Mouse (Mus musculus) lung, embryonic 15.5 days (tissue): ENCODE measurements around the gene Adi1. TPM values are rescaled to one million over a fixed set of nuclear protein-coding genes. Genes with fewer than 3 reads are reported as not detected.

Experiments
- ATAC-seq: fragments of 200-750 bp; cut with Nextera tagmentation; 2 replicates; pipeline ENCODE4 v1.8.0; 2017; ENCODE audit warnings: moderate number of reproducible peaks, borderline replicate concordance; ENCODE audit not compliant: low FRiP score, low TSS enrichment; ENCODE audit errors: extremely low read depth
- H3K27ac ChIP-seq: fragments of 300-500 bp; sonication (generic); 2 replicates; pipeline ENCODE4 v1.5.1; 2015; ENCODE audit warnings: moderate library complexity, mild to moderate bottlenecking, inconsistent platforms
- H3K27me3 ChIP-seq: fragments of 300-500 bp; sonication (generic); 2 replicates; pipeline ENCODE4 v1.6.1; 2015; ENCODE audit warnings: inconsistent platforms
- H3K36me3 ChIP-seq: fragments of 300-500 bp; sonication (generic); 2 replicates; pipeline ENCODE4 v1.6.1; 2015; ENCODE audit warnings: inconsistent platforms
- H3K4me1 ChIP-seq: fragments of 300-500 bp; sonication (generic); 2 replicates; pipeline ENCODE4 v1.6.1; 2015; ENCODE audit warnings: inconsistent platforms
- H3K4me2 ChIP-seq: fragments of 300-500 bp; sonication (generic); 2 replicates; pipeline ENCODE4 v1.6.1; 2015; ENCODE audit warnings: inconsistent platforms, mild to moderate bottlenecking, moderate library complexity
- H3K4me3 ChIP-seq: fragments of 300-500 bp; sonication (generic); 2 replicates; pipeline ENCODE4 v1.5.1; 2015; ENCODE audit warnings: mild to moderate bottlenecking, inconsistent platforms
- H3K9ac ChIP-seq: fragments of 300-500 bp; sonication (generic); 2 replicates; pipeline ENCODE4 v1.6.1; 2015; ENCODE audit warnings: inconsistent platforms
- H3K9me3 ChIP-seq: fragments of 300-500 bp; sonication (generic); 2 replicates; pipeline ENCODE4 v1.6.1; 2016; ENCODE audit warnings: inconsistent platforms
- WGBS: fragments of 180-500 bp; shearing (Covaris S2); methylation state at CpG from one replicate; pipeline ENCODE4 v1.1.7; 2015; 5-methylcytosine and 5-hydroxymethylcytosine counted together
- polyA plus RNA-seq: library from polyadenylated mRNA; unstranded; fragments of >200 nt; fragmentation: Nextera tagmentation; extraction: Ambion mirVana; gene quantifications from 2 replicates; pipeline ENCODE4 v1.2.1, GENCODE M21; 2015

Adi1 gene
- polyA plus RNA-seq, 1 experiment from 2014 or later: 87.9 TPM

DNA sequence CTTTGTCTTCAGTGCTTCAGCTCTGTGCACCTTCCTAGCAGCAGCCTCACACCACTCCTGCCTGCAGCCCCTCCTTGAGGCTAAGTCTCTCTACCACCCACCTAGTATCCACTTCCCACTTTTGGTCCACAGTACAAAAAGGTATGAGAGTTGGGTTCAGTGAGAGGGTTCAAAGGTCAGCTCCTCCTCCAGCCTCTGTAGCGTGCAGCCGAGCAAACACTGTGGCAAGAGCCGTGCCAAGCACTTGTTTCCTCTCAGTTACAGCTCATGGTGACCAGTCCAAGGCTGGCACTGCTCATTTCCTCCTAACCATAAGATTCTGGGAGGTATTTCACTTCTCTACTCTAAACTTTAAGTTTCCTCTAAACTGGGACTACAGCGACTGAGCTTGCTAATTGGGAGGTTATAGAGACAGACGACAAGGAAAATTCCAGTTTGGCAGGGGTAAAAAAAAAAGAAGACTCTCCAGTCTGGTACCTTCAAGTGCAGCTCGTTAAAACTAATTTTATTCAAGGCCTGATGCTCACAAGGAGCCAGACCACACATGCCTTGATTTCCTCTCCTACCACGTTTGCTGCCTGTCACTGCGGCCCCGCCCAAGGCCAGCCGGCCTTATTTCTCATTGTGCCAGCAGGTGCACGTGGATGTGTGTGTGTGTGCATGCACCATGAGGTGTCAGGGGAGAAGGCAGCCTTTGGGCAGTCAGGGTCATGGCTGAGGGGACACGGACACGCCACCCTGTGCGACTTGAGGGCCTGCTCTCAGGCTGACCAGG is 23.0 kb downstream of the Adi1 start:
- no peak for ATAC-seq

DNA sequence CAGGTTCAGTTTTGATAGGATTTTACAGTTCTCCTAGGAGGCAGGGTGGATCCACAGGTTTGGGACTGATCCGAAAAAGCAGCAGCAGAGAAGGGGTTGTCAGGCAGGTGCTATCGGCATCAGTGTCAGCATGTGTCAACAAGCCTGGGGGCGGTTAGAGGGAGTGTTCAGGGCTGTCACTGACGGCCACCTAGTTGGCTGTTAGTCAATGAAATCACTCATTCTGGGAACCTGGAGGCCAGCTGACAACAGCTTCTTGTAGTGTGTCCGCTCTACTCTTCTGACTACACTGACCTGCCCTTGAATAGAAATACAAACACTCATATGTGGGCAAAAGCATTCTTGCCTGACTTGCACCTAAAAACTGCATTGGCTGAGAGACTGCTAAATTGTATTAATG is 24.1 kb downstream of the Adi1 start:
- Histone ChIP-seq H3K9ac (no peak overlapping the region), H3K4me2 (no peak overlapping the region), H3K27me3 (no peaks in the 10 kb centered on the region), H3K4me3 (no peak overlapping the region), H3K36me3 (peaks cover 11% of the 10 kb centered on the region), H3K9me3 (no peaks in the 10 kb centered on the region), H3K27ac (no peak overlapping the region), H3K4me1 (peaks cover 10% of the 10 kb centered on the region; the same call in 1 of the 2 replicates)
- WGBS: 67% methylated on average over 5 of the region's 5 CpGs
- ATAC-seq: no peak

More for the DNA sequence above, 23.0 kb downstream of the Adi1 start:
- Histone ChIP-seq H3K4me1 (peaks cover 14% of the 10 kb centered on the region; the same call in 1 of the 2 replicates), H3K27me3 (no peaks in the 10 kb centered on the region), H3K27ac (no peak overlapping the region), H3K36me3 (peaks cover 11% of the 10 kb centered on the region), H3K9me3 (no peaks in the 10 kb centered on the region), H3K9ac (no peak overlapping the region), H3K4me2 (no peak overlapping the region), H3K4me3 (no peak overlapping the region)
- 61% methylated on average over 14 of the region's 14 CpGs for WGBS

DNA sequence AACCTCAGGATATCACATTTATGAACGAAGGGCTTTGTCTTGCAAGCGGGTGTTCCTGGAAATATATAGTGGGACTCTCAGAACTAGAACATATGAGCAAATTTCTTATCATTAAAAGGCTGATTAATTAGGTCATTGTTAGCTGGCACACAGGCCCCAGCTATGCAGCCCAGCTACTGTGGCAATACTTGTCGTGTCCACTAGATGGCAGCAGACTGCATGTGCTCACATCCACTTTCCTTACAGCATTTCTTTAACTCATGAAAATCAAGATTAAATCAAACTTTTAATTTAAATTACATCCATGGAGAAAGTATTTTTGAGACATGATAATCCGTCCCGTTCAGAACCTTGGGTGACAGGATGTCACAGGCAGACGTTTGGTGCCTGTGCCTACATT is 24.6 kb downstream of the Adi1 start:
- no peaks in the 10 kb centered on the region for H3K9me3 ChIP-seq
- H3K9ac ChIP-seq: no peak overlapping the region
- H3K4me3 ChIP-seq: no peak overlapping the region
- no peak overlapping the region for H3K4me2 ChIP-seq
- 9% methylated on average over 6 of the region's 6 CpGs for WGBS
- H3K36me3 ChIP-seq: peaks cover 11% of the 10 kb centered on the region
- H3K4me1 ChIP-seq: peaks cover 4% of the 10 kb centered on the region; the same call in 1 of the 2 replicates
- H3K27ac ChIP-seq: no peak overlapping the region
- no peak for ATAC-seq
- no peaks in the 10 kb centered on the region for H3K27me3 ChIP-seq

DNA sequence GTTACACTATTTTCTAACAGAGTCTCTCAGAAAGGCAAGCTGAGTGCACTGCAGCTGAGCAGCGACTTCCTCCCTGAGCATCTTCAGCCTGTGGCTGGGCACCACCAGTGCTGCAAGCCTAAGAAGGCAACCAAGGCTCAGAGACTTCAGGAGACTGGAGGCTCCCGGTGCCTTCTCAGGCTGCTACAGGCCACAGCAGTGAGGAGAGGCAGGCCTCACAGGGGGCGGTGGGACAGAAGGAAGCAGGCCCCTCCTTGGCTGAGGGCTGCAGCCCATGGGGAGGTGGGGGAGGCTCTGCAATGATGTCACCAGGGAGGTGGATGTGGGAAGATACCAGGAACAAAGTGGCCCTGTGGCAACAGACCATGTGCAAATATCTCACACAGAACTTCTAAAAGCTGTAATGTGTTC is 25.1 kb downstream of the Adi1 start:
- no peaks in the 10 kb centered on the region for H3K27me3 ChIP-seq
- H3K4me3 ChIP-seq: no peak overlapping the region
- 0 out of 2 replicates have a peak, but pooled peaks have one; percentile 21 for ATAC-seq
- H3K9me3 ChIP-seq: no peaks in the 10 kb centered on the region
- H3K27ac ChIP-seq: no peak overlapping the region
- 36% methylated on average over 3 of the region's 3 CpGs for WGBS
- peaks cover 11% of the 10 kb centered on the region for H3K36me3 ChIP-seq
- H3K4me2 ChIP-seq: no peak overlapping the region
- no peaks in the 10 kb centered on the region for H3K4me1 ChIP-seq
- H3K9ac ChIP-seq: no peak overlapping the region

DNA sequence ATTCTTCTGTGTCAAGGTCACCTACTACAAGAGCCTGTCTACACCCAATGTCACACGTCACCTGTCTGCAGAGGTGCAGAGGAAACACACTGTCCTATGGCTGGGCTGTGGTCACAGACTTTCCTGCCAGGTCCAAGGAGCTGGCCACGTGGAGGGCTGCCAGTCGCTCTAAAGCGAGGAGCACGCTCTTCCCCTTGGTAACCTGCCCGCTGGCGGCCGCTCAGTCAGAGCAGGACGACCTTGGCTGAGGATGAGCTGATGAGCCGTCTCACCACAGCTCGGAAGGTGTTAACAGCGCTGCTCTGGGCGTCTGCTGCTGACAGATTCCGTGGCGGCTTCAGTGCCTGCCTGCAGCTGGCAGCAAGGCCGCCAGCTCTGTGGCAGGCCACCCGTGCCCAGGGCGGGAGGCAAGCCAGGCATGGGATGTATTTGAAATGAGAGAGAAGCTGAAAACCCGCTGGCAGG is 25.6 kb downstream of the Adi1 start:
- Histone ChIP-seq H3K4me2 (no peak overlapping the region), H3K36me3 (peaks cover 9% of the 10 kb centered on the region), H3K27ac (no peak overlapping the region), H3K4me3 (no peak overlapping the region), H3K9me3 (no peaks in the 10 kb centered on the region), H3K4me1 (no peaks in the 10 kb centered on the region), H3K9ac (no peak overlapping the region), H3K27me3 (no peaks in the 10 kb centered on the region)
- 68% methylated on average over 19 of the region's 19 CpGs for WGBS
- no peak for ATAC-seq

DNA sequence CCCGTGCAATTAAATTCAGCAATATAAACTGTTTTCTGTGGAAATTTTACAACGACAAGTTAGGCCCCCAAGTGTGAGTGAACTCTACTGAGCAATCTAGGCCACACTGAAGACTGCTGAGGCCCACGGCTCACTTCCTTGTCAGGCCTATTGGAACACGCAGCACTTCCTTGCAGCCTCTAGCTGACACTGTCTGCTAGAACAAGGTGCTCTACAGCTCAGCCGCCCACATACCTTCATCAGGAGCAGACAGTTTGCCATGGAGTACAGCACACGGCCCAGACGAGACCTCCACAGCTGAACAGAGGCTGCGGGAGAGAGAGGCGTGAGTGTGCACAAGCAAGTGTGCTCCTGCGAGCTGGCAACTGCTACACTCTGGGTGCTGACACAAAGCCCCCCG is 26.3 kb downstream of the Adi1 start:
- Histone ChIP-seq H3K4me2 (no peak overlapping the region), H3K27me3 (no peaks in the 10 kb centered on the region), H3K36me3 (peaks cover 6% of the 10 kb centered on the region; the same call in 1 of the 2 replicates), H3K4me1 (no peaks in the 10 kb centered on the region), H3K9me3 (no peaks in the 10 kb centered on the region), H3K27ac (no peak overlapping the region), H3K9ac (no peak overlapping the region), H3K4me3 (no peak overlapping the region)
- ATAC-seq: no peak
- 79% methylated on average over 11 of the region's 11 CpGs for WGBS

DNA sequence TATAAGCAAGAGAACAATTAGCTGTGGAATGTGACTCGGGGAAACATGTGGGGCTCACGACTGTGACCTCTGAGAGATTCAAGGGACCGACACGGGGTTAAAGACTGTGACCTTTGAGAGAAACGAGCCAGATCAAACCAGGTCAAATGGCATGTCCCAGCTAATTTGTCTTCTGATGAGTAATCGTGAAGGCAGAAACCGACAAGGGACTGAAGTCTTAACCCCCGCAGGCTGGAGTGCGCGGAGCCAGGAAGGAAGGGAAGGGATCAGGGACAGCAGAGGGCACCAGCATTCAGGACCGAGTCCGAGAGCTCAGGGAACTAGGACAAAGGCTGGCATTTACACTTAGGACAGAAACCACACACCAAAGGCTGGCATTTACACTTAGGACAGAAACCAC is 29.4 kb downstream of the Adi1 start:
- no peak overlapping the region for H3K9ac ChIP-seq
- H3K36me3 ChIP-seq: peaks cover 2% of the 10 kb centered on the region
- ATAC-seq: no peak
- no peaks in the 10 kb centered on the region for H3K9me3 ChIP-seq
- no peak overlapping the region for H3K4me2 ChIP-seq
- no peak overlapping the region for H3K27ac ChIP-seq
- no peak overlapping the region for H3K4me3 ChIP-seq
- no peaks in the 10 kb centered on the region for H3K4me1 ChIP-seq
- H3K27me3 ChIP-seq: no peaks in the 10 kb centered on the region
- 15% methylated on average over 12 of the region's 12 CpGs for WGBS

DNA sequence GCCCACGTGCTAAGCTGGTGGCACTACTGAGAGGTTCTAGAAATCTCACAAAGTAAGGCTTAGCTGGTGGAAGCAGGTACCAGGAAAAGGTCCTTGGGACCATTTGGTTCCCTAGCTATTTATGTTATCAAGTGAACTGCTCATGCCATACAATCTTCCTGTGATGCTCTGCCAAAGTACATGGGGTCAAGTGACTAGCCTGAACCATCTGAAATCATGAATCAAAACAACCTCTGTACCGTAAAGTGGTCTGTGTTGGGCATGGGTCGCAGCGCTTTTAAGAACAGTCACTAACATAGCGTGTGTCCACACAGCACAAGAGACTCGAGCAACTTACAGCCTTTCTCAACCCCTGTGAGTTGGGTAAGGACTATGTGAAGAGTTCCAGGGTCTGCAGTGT is 30.2 kb downstream of the Adi1 start:
- 82% methylated on average over 6 of the region's 6 CpGs for WGBS
- H3K4me3 ChIP-seq: no peak overlapping the region
- no peaks in the 10 kb centered on the region for H3K9me3 ChIP-seq
- H3K9ac ChIP-seq: no peak overlapping the region
- no peak for ATAC-seq
- H3K4me2 ChIP-seq: no peak overlapping the region
- H3K36me3 ChIP-seq: peaks cover 6% of the 10 kb centered on the region
- H3K4me1 ChIP-seq: no peaks in the 10 kb centered on the region
- H3K27ac ChIP-seq: no peak overlapping the region
- no peaks in the 10 kb centered on the region for H3K27me3 ChIP-seq

DNA sequence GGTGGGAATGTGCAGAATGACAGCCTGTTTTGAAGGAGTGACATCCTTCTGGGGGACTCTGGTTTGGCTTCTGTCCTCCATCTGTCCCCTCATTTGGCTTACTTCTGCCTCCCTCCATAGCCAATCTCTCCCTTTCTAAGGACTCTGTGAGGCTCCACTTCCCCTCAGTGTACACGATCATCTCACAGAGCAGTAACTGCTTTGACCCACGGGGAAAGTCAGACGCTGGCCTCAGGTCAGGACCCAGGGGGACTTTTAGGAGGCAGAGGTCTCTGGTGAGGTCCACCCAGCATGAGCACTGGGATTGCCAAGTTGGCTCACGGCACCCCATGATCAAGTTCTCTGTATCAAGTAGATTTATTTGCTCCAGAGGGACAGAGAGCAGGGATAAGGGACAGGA is 33.1 kb downstream of the Adi1 start:
- Histone ChIP-seq H3K36me3 (peaks cover 21% of the 10 kb centered on the region; the same call in 1 of the 2 replicates), H3K4me1 (no peaks in the 10 kb centered on the region), H3K9ac (no peak overlapping the region), H3K27me3 (no peaks in the 10 kb centered on the region), H3K4me2 (no peak overlapping the region), H3K4me3 (no peak overlapping the region), H3K27ac (no peak overlapping the region), H3K9me3 (no peaks in the 10 kb centered on the region)
- 81% methylated on average over 4 of the region's 4 CpGs for WGBS
- no peak for ATAC-seq

DNA sequence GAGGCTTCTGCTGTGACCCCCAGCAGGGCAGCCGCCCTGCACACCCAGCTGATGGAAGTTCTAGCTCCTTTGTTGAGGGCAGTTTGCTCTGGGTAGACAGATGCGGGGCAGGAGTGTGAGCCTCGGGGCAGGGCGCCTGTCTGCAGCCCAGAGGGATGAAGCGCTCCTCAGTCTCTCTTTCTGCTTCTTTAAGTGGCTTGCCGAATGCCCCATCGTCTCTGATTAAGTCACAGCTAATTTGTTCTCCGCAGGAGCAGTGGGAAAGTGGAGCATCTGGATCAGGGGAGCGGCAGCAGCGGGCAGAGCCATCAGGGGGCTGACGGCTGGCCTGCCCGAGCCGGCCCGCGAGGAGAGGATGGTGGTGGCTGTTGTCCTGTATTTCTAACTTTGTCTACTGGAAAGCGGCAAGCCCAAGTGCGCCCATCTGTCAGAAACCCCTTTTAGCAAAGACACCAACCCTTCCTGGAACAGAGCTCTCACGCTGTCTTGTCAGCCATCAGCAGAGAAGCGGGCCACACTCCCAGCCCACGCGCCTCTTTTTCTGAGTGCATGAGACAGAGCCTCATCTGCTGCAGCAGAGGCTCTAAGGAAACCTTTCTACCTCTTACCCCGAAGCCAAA is 35.6 kb downstream of the Adi1 start:
- ATAC-seq: no peak

DNA sequence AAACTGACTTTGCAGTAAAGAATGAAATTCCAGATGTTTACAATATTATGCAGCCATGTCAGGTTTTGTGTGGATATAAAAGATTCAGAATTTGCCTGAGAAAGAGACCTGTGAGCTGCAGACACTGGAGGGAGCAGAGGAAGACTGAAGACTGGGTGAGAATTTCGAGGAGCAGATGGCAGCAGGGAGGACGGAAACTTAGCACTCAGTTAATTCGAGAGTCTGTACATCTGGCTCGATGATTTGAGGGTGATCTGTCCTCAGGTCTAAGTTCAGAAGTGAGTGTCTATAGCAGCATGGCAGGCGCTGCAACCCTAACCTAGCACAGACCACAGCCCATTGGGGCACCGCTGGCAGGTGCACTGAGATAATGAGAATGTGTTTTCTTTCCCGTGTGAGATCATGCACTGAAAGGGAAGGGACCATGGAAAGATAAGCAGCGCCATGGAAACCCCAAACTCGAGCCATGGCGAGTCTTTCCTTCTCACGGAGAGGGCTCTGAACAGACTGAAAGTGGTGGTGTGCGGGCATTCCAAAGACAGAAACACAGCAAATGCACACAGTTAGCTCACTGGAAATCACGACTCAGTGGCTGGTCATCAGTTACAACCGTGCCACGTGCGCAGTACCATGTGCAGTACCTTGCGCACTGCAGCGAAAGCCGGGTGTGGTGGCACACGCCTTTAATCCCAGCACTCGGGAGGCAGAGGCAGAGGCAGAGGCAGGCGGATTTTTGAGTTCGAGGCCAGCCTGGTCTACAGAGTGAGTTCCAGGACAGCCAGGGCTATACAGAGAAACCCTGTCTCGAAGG is 40.0 kb downstream of the Adi1 start:
- Histone ChIP-seq H3K36me3 (peaks cover 33% of the 10 kb centered on the region), H3K27ac (no peak overlapping the region), H3K4me1 (no peaks in the 10 kb centered on the region), H3K9ac (no peak overlapping the region), H3K4me3 (no peak overlapping the region), H3K9me3 (no peaks in the 10 kb centered on the region), H3K4me2 (no peak overlapping the region), H3K27me3 (no peaks in the 10 kb centered on the region)
- WGBS: 84% methylated on average over 24 of the region's 24 CpGs
- no peak for ATAC-seq

More for the DNA sequence above, 35.6 kb downstream of the Adi1 start:
- H3K27ac ChIP-seq: no peak overlapping the region
- 79% methylated on average over 22 of the region's 22 CpGs for WGBS
- H3K9me3 ChIP-seq: no peaks in the 10 kb centered on the region
- peaks cover 24% of the 10 kb centered on the region; the same call in 1 of the 2 replicates for H3K36me3 ChIP-seq
- H3K4me2 ChIP-seq: no peak overlapping the region
- H3K4me3 ChIP-seq: no peak overlapping the region
- H3K27me3 ChIP-seq: no peaks in the 10 kb centered on the region
- H3K9ac ChIP-seq: no peak overlapping the region
- no peaks in the 10 kb centered on the region for H3K4me1 ChIP-seq
